Mouse (Mus musculus) CD4-positive, CD25-positive, alpha-beta regulatory T cell, adult 9 weeks (primary cell): ENCODE measurements around the gene Olfr111. TPM values are rescaled to one million over a fixed set of nuclear protein-coding genes. Genes with fewer than 3 reads are reported as not detected.

Experiments used
- polyA plus RNA-seq: library from polyadenylated mRNA; unstranded; fragments of 100-300 nt; shearing (Covaris generic); gene quantifications from one replicate; pipeline ENCODE4 v1.2.1, GENCODE M21; 2017

The Olfr111 gene
- polyA plus RNA-seq: not detected

DNA sequence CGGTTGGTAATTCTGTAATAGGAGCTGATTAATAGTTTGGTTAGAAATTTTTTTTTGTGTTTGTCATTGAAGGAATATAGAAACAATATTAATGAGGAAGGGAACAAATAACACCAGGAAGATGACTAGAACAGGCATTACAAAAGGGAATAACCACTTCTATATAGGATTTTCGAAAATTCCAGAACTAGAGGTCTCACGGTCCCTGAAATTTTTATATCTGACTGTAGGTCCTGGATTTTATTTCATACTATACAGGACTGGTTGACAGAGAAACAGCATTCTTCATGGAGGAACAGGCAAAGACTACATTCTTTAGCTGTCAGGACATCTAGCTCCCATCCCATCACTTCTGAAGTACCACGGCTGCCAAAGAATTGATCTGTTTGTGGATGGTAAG, at the start of gene Olfr111:
TSS of gene Olfr111 (plus strand) at position 301 of the 400 bp plus-strand sequence.

DNA sequence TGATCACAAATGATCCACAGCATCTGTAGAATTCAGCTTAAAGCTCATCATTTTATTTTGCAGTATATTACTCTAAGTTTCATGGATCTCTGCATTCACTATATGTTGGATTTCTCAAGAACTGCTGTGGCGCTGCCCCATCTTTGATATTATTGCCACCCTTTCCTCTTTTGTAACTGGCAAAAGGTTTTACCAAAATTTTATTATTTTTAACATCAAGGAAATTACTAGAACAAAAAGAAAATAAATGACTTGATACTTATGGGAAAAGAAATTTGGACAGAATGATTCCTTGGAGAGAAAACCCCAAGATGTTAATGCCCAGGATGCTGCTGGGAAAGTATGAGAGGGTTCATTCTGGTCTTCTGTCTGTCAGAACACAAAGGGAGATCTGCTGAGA, 49.2 kb upstream of the Olfr111 start, which contains the start of gene Olfr109:
TSS of gene Olfr109 (plus strand) at position 301 of the 400 bp plus-strand sequence.

DNA sequence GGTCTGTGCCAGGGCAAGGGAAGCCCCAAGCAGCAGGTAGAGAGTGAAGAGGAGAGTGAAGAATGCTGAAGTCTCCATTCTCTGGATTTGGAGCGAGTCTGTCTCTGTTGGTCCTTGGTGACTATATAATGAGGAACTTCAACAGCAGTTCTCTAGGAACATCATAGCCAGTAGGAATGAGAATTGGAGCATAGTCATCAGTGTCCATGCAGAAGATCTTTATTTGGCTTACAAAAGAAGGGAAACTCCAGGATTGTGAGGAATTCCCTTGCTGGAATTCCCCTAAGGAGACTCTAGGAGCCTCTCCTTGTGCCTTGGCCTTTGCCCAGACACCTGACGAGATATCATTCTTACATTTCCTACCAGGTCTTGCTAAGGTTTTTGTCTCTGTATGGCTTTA, 24.4 kb upstream of the Olfr111 start, which contains the start of gene H2-M2:
TSS of gene H2-M2 (minus strand) at position 101 of the 400 bp plus-strand sequence.

DNA sequence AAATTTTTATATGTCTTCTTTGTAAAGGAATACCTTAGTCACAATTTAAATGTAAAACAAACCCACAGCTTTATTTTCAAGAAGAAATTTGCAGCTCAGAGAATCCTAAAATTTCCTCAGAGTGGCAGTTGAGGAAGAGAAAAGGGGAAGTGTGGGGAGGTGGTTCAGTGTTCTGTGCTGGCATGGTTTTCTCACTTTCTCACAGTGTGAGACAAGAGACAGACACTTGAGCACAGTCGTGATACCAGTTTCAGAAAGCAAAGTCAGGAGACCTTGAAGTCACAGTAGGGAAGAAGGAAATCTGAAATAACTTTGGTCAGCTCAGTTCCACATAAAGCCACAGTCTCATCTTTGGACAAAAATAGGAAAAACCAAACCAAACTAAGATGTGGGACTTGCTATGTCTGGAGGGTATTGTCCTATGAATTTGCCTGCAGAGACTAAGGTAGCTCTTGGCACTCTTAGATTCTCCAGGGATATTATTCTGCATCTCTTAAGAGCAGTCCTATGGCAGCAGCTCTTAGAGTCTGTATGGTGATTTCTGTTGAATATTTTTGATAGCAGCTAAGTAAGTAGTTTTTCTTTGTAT, 15.8 kb upstream of the Olfr111 start, which contains the start of gene Olfr110:
TSS of gene Olfr110 (plus strand) at position 539 of the 589 bp plus-strand sequence.

DNA sequence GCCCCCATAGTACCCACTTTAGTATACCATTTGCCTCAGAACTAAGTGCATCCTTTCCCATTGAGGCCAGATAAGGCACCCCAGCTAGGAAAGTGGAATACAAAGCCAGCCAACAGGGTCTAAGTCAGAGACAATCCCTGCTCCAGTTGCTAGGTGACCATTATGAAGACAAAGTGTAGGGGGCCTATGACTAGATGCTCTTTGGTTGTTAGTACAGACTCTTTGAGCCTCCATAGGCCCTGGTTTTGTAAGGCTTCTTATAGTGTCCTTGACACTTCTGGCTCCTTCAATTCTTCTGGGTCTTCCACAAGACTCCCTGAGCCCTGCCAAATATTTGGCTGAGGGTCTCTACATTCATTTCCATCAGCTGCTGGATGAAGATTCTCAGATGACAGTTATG, 61.5 kb downstream of the Olfr111 start, which contains the start of gene Olfr112:
TSS of gene Olfr112 (minus strand) at position 101 of the 400 bp plus-strand sequence.

DNA sequence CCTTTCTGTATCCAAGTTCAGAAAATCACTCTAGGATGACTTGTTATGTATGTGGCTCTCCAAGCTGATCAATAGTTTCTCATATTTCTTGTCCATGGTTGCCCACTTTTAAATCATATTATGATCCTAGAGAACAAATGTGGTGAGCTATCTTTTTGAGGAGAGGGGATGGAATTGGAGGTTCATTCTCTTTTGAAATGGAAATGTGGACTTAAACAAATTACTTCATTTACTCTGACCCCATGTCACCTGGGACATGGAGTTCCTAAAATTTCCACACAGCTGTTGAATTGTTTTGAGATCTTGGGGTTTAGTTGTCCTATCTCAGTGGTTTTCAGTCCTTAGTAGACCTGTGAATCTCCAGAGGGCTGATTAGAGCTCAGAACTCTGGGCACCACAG, 69.7 kb downstream of the Olfr111 start, which contains the start of gene Olfr113:
TSS of gene Olfr113 (minus strand) at position 101 of the 400 bp plus-strand sequence.

Other genes with a start within 250 kb of the Olfr111 start
- gene Olfr98, start 244.3 kb upstream of the Olfr111 start, polyA plus RNA-seq: not detected
- 132 TPM for gene H2-M3, start 237.8 kb upstream of the Olfr111 start, polyA plus RNA-seq
- 3.7 TPM for gene Olfr99, start 224.6 kb upstream of the Olfr111 start, polyA plus RNA-seq
- not detected for gene Olfr101, start 203.7 kb upstream of the Olfr111 start, polyA plus RNA-seq
- gene Olfr102, start 191.0 kb upstream of the Olfr111 start, polyA plus RNA-seq: not detected
- not detected for gene Olfr103, start 168.3 kb upstream of the Olfr111 start, polyA plus RNA-seq
- gene Olfr104-ps, start 148.4 kb upstream of the Olfr111 start, polyA plus RNA-seq: not detected
- 0.07 TPM for gene Olfr105-ps, start 129.0 kb upstream of the Olfr111 start, polyA plus RNA-seq
- gene Olfr106-ps, start 117.6 kb upstream of the Olfr111 start, polyA plus RNA-seq: not detected
- not detected for gene Olfr107, start 108.8 kb upstream of the Olfr111 start, polyA plus RNA-seq
- gene Olfr108, start 62.5 kb upstream of the Olfr111 start, polyA plus RNA-seq: not detected
- not detected for gene Olfr109, start 49.1 kb upstream of the Olfr111 start, polyA plus RNA-seq
- 0.27 TPM for gene H2-M2, start 24.5 kb upstream of the Olfr111 start, polyA plus RNA-seq
- not detected for gene Olfr110, start 15.6 kb upstream of the Olfr111 start, polyA plus RNA-seq
- gene Olfr112, start 61.4 kb downstream of the Olfr111 start, polyA plus RNA-seq: not detected
- gene Olfr113, start 69.6 kb downstream of the Olfr111 start, polyA plus RNA-seq: not detected
- not detected for gene Olfr114, start 84.7 kb downstream of the Olfr111 start, polyA plus RNA-seq
- gene Olfr115, start 119.1 kb downstream of the Olfr111 start, polyA plus RNA-seq: not detected
- not detected for gene Olfr116, start 119.2 kb downstream of the Olfr111 start, polyA plus RNA-seq
- gene Olfr117, start 155.8 kb downstream of the Olfr111 start, polyA plus RNA-seq: not detected
- gene Olfr118, start 159.0 kb downstream of the Olfr111 start, polyA plus RNA-seq: not detected
- gene Olfr119, start 188.5 kb downstream of the Olfr111 start, polyA plus RNA-seq: not detected
- not detected for gene Olfr120, start 213.8 kb downstream of the Olfr111 start, polyA plus RNA-seq
- not detected for gene Olfr121, start 240.8 kb downstream of the Olfr111 start, polyA plus RNA-seq